Mouse (Mus musculus) cerebellum, adult 18-20 months (tissue): ENCODE results near the gene Tgif2.
A peak's percentile ranks its signal among the peaks of the same experiment; 100 is the strongest.
"Not testable (repeated sequence)": the region's sequence is repeated elsewhere in the genome, so short reads cannot be mapped to it uniquely, and the experiment has no call there.

Experiments used
- DNase-seq, 2 experiments: peaks; one replicate each; pipeline ENCODE4 v3.0.0; 2021

Gene Tgif2

GRCm38 (mm10) chr2:156839319-156840191 is at the start of gene Tgif2:
TSS of gene Tgif2 (plus strand) at chr2:156840007.
- no peak for DNase-seq

GRCm38 (mm10) chr2:156798516-156798915 is 41.3 kb upstream of the Tgif2 start:
- no peak for DNase-seq

- DNase-seq: peak in 1 of 2 experiments; percentile 12
Measured at GRCm38 (mm10) chr2:156801045-156801444, 38.8 kb upstream of the Tgif2 start.

- DNase-seq: not testable (repeated sequence)
Measured at GRCm38 (mm10) chr2:156802116-156802515, 37.7 kb upstream of the Tgif2 start.

- no peak for DNase-seq
Measured at GRCm38 (mm10) chr2:156803698-156804372, 36.0 kb upstream of the Tgif2 start.

- no peak for DNase-seq
Measured at GRCm38 (mm10) chr2:156804589-156804988, 35.2 kb upstream of the Tgif2 start.

- no peak for DNase-seq
Measured at GRCm38 (mm10) chr2:156806886-156807285, 32.9 kb upstream of the Tgif2 start.

- DNase-seq: peak; percentile 55 to 72
Measured at GRCm38 (mm10) chr2:156809579-156809978, 30.2 kb upstream of the Tgif2 start.

GRCm38 (mm10) chr2:156810716-156811115 is 29.1 kb upstream of the Tgif2 start:
- DNase-seq: no peak

- DNase-seq: no peak
Measured at GRCm38 (mm10) chr2:156811556-156811955, 28.3 kb upstream of the Tgif2 start.

GRCm38 (mm10) chr2:156814344-156814801 is 25.4 kb upstream of the Tgif2 start:
- DNase-seq: no peak

GRCm38 (mm10) chr2:156814893-156815292 is 24.9 kb upstream of the Tgif2 start:
- DNase-seq: no peak

GRCm38 (mm10) chr2:156815412-156815811 is 24.4 kb upstream of the Tgif2 start:
- DNase-seq: no peak

GRCm38 (mm10) chr2:156816116-156816515 is 23.7 kb upstream of the Tgif2 start:
- no peak for DNase-seq

GRCm38 (mm10) chr2:156825128-156825527 is 14.7 kb upstream of the Tgif2 start:
- not testable (repeated sequence) for DNase-seq

GRCm38 (mm10) chr2:156834336-156834735 is 5.5 kb upstream of the Tgif2 start:
- DNase-seq: no peak

GRCm38 (mm10) chr2:156838839-156839238 is 968 bp upstream of the Tgif2 start:
- DNase-seq: no peak

GRCm38 (mm10) chr2:156840301-156841027 is 657 bp downstream of the Tgif2 start:
- DNase-seq: peak in 1 of 2 experiments; percentile 16

- no peak for DNase-seq
Measured at GRCm38 (mm10) chr2:156841028-156841840, 1.4 kb downstream of the Tgif2 start.

GRCm38 (mm10) chr2:156841841-156842706 is 2.3 kb downstream of the Tgif2 start:
- peak; percentile 39 to 54 for DNase-seq

- no peak for DNase-seq
Measured at GRCm38 (mm10) chr2:156842711-156843110, 2.9 kb downstream of the Tgif2 start.
